Mouse (Mus musculus): ENCODE results near the gene Lemd1. TPM values are rescaled to one million over a fixed set of nuclear protein-coding genes. Genes with fewer than 3 reads are reported as not detected.

Lemd1 gene
- total RNA-seq, 2 experiments from 2014 or later, result 8.8 to 10.1 TPM

- intact Hi-C loops (cut with DNase I), result no loop called here
- no peak for DNase-seq
Observed at GRCm38 (mm10) chr1:132286735-132287134, 95.5 kb downstream of the Lemd1 start.

GRCm38 (mm10) chr1:132287445-132287844 is 96.2 kb downstream of the Lemd1 start:
- intact Hi-C loops (cut with DNase I), result no loop called here
- peak; percentile 37 for DNase-seq

- DNase-seq, result peak; percentile 81
- intact Hi-C loops (cut with DNase I), result no loop called here
Observed at GRCm38 (mm10) chr1:132287991-132288451, 96.8 kb downstream of the Lemd1 start.

- DNase-seq, result peak; percentile 71
- intact Hi-C loops (cut with DNase I), result no loop called here
Observed at GRCm38 (mm10) chr1:132289965-132290364, 98.7 kb downstream of the Lemd1 start.

GRCm38 (mm10) chr1:132290921-132291675 is 99.9 kb downstream of the Lemd1 start:
- intact Hi-C loops (cut with DNase I), result no loop called here
- peak; percentile 57 for DNase-seq

- DNase-seq, result no peak
- intact Hi-C loops (cut with DNase I), result no loop called here
Observed at GRCm38 (mm10) chr1:132291706-132292105, 100.5 kb downstream of the Lemd1 start.

- DNase-seq, result peak; percentile 65
- intact Hi-C loops (cut with DNase I), result no loop called here
Observed at GRCm38 (mm10) chr1:132292318-132293129, 101.3 kb downstream of the Lemd1 start.

- DNase-seq, result no peak
- intact Hi-C loops (cut with DNase I), result no loop called here
Observed at GRCm38 (mm10) chr1:132295506-132295905, 104.3 kb downstream of the Lemd1 start.

GRCm38 (mm10) chr1:132296051-132296450 is 104.8 kb downstream of the Lemd1 start:
- DNase-seq, result peak; percentile 34
- intact Hi-C loops (cut with DNase I), result no loop called here

GRCm38 (mm10) chr1:132298425-132298800 is 107.2 kb downstream of the Lemd1 start, which contains the start of gene Klhdc8a:
TSS of gene Klhdc8a (plus strand) at chr1:132298626.
- DNase-seq, result peak; percentile 69
- intact Hi-C loops (cut with DNase I), result no loop called here

- intact Hi-C loops (cut with DNase I), result no loop called here
- peak; percentile 37 for DNase-seq
Observed at GRCm38 (mm10) chr1:132298801-132299464, 107.7 kb downstream of the Lemd1 start.

GRCm38 (mm10) chr1:132299744-132300143 is 108.5 kb downstream of the Lemd1 start:
- intact Hi-C loops (cut with DNase I), result no loop called here
- DNase-seq, result no peak

- intact Hi-C loops (cut with DNase I), result no loop called here
- no peak for DNase-seq
Observed at GRCm38 (mm10) chr1:132301242-132301641, 110.0 kb downstream of the Lemd1 start.

GRCm38 (mm10) chr1:132302341-132302866 is 111.2 kb downstream of the Lemd1 start:
- intact Hi-C loops (cut with DNase I), result no loop called here
- no peak for DNase-seq

GRCm38 (mm10) chr1:132304618-132305214 is 113.5 kb downstream of the Lemd1 start:
- intact Hi-C loops (cut with DNase I), result no loop called here
- no peak for DNase-seq

GRCm38 (mm10) chr1:132306160-132306559 is 114.9 kb downstream of the Lemd1 start:
- peak; percentile 56 for DNase-seq
- intact Hi-C loops (cut with DNase I), result no loop called here

- intact Hi-C loops (cut with DNase I), result no loop called here
- DNase-seq, result no peak
Observed at GRCm38 (mm10) chr1:132306808-132307207, 115.6 kb downstream of the Lemd1 start.

GRCm38 (mm10) chr1:132307962-132308361 is 116.7 kb downstream of the Lemd1 start:
- no peak for DNase-seq

GRCm38 (mm10) chr1:132308674-132309073 is 117.4 kb downstream of the Lemd1 start:
- intact Hi-C loops (cut with DNase I), result no loop called here
- no peak for DNase-seq

More at GRCm38 (mm10) chr1:132307962-132308361, 116.7 kb downstream of the Lemd1 start:
- intact Hi-C loops (cut with DNase I), result no loop called here
